Mouse (Mus musculus) lung, embryonic 14.5 days (tissue): ENCODE results near the gene Tomm20. TPM values are rescaled to one million over a fixed set of nuclear protein-coding genes. Genes with fewer than 3 reads are reported as not detected.

Experiments used
- ATAC-seq: fragments of 200-750 bp; cut with Nextera tagmentation; 2 replicates; pipeline ENCODE4 v1.8.0; 2017; ENCODE audit warnings: mild to moderate bottlenecking, moderate TSS enrichment, moderate library complexity; ENCODE audit not compliant: insufficient read depth
- DNase-seq: peaks from one replicate; pipeline ENCODE4 v3.0.0-alpha.2; 2015
- H3K27ac ChIP-seq: fragments of 300-500 bp; sonication (generic); 2 replicates; pipeline ENCODE4 v1.5.1; 2014; ENCODE audit warnings: low read depth, mild to moderate bottlenecking, moderate library complexity
- H3K27me3 ChIP-seq: fragments of 300-500 bp; sonication (generic); 2 replicates; pipeline ENCODE4 v1.6.1; 2014; ENCODE audit warnings: low read length, control low read depth; ENCODE audit not compliant: insufficient read depth
- H3K36me3 ChIP-seq: fragments of 300-500 bp; sonication (generic); 2 replicates; pipeline ENCODE4 v1.6.1; 2014; ENCODE audit warnings: control low read depth; ENCODE audit not compliant: insufficient read depth
- H3K4me1 ChIP-seq: fragments of 300-500 bp; sonication (generic); 2 replicates; pipeline ENCODE4 v1.6.1; 2014; ENCODE audit warnings: antibody characterized with exemption, control low read depth; ENCODE audit not compliant: insufficient read depth
- H3K4me2 ChIP-seq: fragments of 300-500 bp; sonication (generic); 2 replicates; pipeline ENCODE4 v1.6.1; 2014; ENCODE audit warnings: mild to moderate bottlenecking
- H3K4me3 ChIP-seq: fragments of 300-500 bp; sonication (generic); 2 replicates; pipeline ENCODE4 v1.5.1; 2014; ENCODE audit warnings: low read depth, low read length
- H3K9ac ChIP-seq: fragments of 300-500 bp; sonication (generic); 2 replicates; pipeline ENCODE4 v1.6.1; 2014
- H3K9me3 ChIP-seq: fragments of 300-500 bp; sonication (generic); 2 replicates; pipeline ENCODE4 v1.6.1; 2016; ENCODE audit warnings: low read depth, low read length, control low read depth
- CTCF ChIP-seq: IDR thresholded peaks from 2 replicates; pipeline ENCODE4 v1.5.1; 2016; ENCODE audit warnings: antibody characterized with exemption, low read depth
- WGBS: fragments of 180-500 bp; shearing (Covaris S2); extraction: QIAGEN DNeasy Blood & Tissue Kit; methylation state at CpG from one replicate; pipeline ENCODE4 v1.1.7; 2014; 5-methylcytosine and 5-hydroxymethylcytosine counted together
- polyA plus RNA-seq: library from polyadenylated mRNA; unstranded; fragments of >200 nt; fragmentation: Nextera tagmentation; extraction: Ambion mirVana; gene quantifications from 2 replicates; pipeline ENCODE4 v1.2.1, GENCODE M21; 2014

The Tomm20 gene
- polyA plus RNA-seq, 1 experiment from 2014 or later = 218 TPM

DNA sequence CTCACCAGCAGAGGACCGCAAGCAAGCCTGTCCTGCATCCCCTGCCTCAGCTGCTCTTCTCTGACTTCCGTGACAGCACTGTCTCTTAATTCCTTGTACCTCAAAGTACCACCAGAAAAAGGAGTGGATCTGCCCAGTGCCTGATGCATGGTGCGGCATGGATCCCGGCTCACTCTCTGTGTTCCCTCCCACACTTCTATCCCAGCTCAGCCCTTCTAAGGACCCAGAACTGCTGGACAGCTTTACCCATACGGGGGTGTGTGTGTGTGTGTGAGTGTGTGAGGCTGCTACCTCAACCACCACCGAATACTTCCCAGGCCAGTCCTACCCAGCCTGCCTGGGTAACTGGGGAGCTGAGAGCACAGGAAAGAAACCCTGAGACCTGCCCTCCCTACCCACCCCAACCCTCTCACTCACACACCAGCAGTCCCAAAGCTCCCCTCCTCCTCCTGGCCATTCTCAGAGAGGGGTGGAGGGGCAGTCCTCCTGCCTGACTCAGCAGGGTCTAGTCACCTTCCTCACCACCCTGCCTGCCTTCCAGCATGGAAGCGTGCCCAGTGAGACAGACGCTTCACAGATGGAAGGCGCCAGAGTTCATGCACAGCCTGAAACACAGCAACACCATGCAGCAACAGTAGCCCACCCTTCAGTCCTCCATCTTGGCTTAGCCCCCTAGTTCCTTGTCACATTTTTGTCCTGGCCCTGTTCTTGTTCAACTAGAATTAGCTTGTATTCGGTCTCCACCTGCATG lies 16.7 kb downstream of the Tomm20 start:
- Histone ChIP-seq H3K4me2 (no peak overlapping the region), H3K27ac (no peak overlapping the region), H3K9me3 (no peaks in the 10 kb centered on the region), H3K9ac (no peak overlapping the region), H3K4me1 (no peaks in the 10 kb centered on the region), H3K4me3 (no peak overlapping the region), H3K27me3 (no peaks in the 10 kb centered on the region), H3K36me3 (peaks cover 60% of the 10 kb centered on the region)
- TF ChIP-seq CTCF = no peak
- DNase-seq (no peak), ATAC-seq (no peak)
- 80% methylated on average over 10 of the region's 10 CpGs for WGBS

DNA sequence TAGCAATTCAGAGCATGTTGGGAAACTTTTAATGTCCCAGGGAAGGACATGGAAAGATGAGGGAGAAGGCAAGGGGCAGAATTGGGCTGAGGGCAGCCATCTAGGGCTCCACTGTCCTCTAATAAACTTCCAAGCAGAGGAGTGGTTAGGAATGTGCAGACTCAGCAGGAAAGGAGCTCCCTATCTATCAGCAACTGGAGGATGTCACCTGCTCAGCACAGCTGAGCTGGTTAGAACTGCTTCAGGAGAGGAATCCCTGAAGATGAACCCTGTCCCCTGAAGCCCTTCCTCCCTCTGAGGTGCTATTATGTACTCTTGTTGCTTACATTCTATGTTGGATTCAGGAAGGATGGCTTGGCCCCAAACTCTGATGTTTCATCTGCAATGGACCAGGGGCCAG lies 17.6 kb downstream of the Tomm20 start:
- TF ChIP-seq CTCF = no peak
- DNase-seq (no peak), ATAC-seq (no peak)
- Histone ChIP-seq H3K4me2 (no peak overlapping the region), H3K27me3 (no peaks in the 10 kb centered on the region), H3K4me1 (no peaks in the 10 kb centered on the region), H3K9me3 (no peaks in the 10 kb centered on the region), H3K9ac (no peak overlapping the region), H3K27ac (no peak overlapping the region), H3K36me3 (peaks cover 54% of the 10 kb centered on the region), H3K4me3 (no peak overlapping the region)

- DNase-seq = peak; percentile 60
- H3K36me3 ChIP-seq = peaks cover 47% of the 10 kb centered on the region
- no peak overlapping the region for H3K4me3 ChIP-seq
- H3K9ac ChIP-seq = no peak overlapping the region
- no peaks in the 10 kb centered on the region for H3K9me3 ChIP-seq
- H3K4me1 ChIP-seq = no peaks in the 10 kb centered on the region
- no peaks in the 10 kb centered on the region for H3K27me3 ChIP-seq
- peak; percentile 65 for TF ChIP-seq CTCF
- no peak for ATAC-seq
- WGBS = 58% methylated on average over 1 of the region's 1 CpGs
- H3K4me2 ChIP-seq = no peak overlapping the region
- no peak overlapping the region for H3K27ac ChIP-seq
These were observed 18.6 kb downstream of the Tomm20 start for GRCm38 (mm10) chr8:126927058-126927457.

- Histone ChIP-seq H3K4me1 (no peaks in the 10 kb centered on the region), H3K27me3 (no peaks in the 10 kb centered on the region), H3K27ac (0 out of 2 replicates have a peak overlapping the region, but pooled peaks have one; percentile 66), H3K36me3 (peaks cover 14% of the 10 kb centered on the region; the same call in 1 of the 2 replicates), H3K9ac (no peak overlapping the region), H3K9me3 (no peaks in the 10 kb centered on the region), H3K4me3 (no peak overlapping the region), H3K4me2 (no peak overlapping the region)
- DNase-seq = no peak
- no peak for TF ChIP-seq CTCF
- WGBS = 86% methylated on average over 7 of the region's 7 CpGs
- ATAC-seq = no peak
These were observed 22.7 kb downstream of the Tomm20 start for GRCm38 (mm10) chr8:126922981-126923380.

- H3K9me3 ChIP-seq = no peaks in the 10 kb centered on the region
- H3K9ac ChIP-seq = no peak overlapping the region
- no peak for TF ChIP-seq CTCF
- WGBS = 81% methylated on average over 3 of the region's 3 CpGs
- no peak overlapping the region for H3K4me3 ChIP-seq
- H3K36me3 ChIP-seq = 0 out of 2 replicates have a peak, but pooled peaks cover 10% of the 10 kb centered on the region
- H3K27me3 ChIP-seq = no peaks in the 10 kb centered on the region
- H3K4me1 ChIP-seq = peaks cover 4% of the 10 kb centered on the region; the same call in 1 of the 2 replicates
- no peak for DNase-seq
- ATAC-seq = no peak
- H3K27ac ChIP-seq = no peak overlapping the region
- H3K4me2 ChIP-seq = no peak overlapping the region
These were observed 24.2 kb downstream of the Tomm20 start for GRCm38 (mm10) chr8:126921432-126921831.

GRCm38 (mm10) chr8:126920845-126921244 lies 24.8 kb downstream of the Tomm20 start:
- H3K9ac ChIP-seq = no peak overlapping the region
- peak; percentile 90 for DNase-seq

GRCm38 (mm10) chr8:126920386-126920785 lies 25.3 kb downstream of the Tomm20 start:
- Histone ChIP-seq H3K4me3 (no peak overlapping the region), H3K4me1 (peaks cover 4% of the 10 kb centered on the region; the same call in 1 of the 2 replicates), H3K4me2 (no peak overlapping the region), H3K27ac (no peak overlapping the region), H3K36me3 (0 out of 2 replicates have a peak, but pooled peaks cover 8% of the 10 kb centered on the region), H3K9ac (no peak overlapping the region), H3K9me3 (no peaks in the 10 kb centered on the region), H3K27me3 (no peaks in the 10 kb centered on the region)
- WGBS = 79% methylated on average over 6 of the region's 6 CpGs
- TF ChIP-seq CTCF = no peak
- no peak for DNase-seq
- ATAC-seq = no peak

More at GRCm38 (mm10) chr8:126920845-126921244, 24.8 kb downstream of the Tomm20 start:
- WGBS = 19% methylated on average over 3 of the region's 3 CpGs
- TF ChIP-seq CTCF = peak; percentile 91
- H3K27me3 ChIP-seq = no peaks in the 10 kb centered on the region
- no peak overlapping the region for H3K27ac ChIP-seq
- 0 out of 2 replicates have a peak, but pooled peaks cover 10% of the 10 kb centered on the region for H3K36me3 ChIP-seq
- H3K4me2 ChIP-seq = no peak overlapping the region
- no peaks in the 10 kb centered on the region for H3K9me3 ChIP-seq
- no peak overlapping the region for H3K4me3 ChIP-seq
- ATAC-seq = peak; percentile 77
- H3K4me1 ChIP-seq = peaks cover 4% of the 10 kb centered on the region; the same call in 1 of the 2 replicates
